Mouse (Mus musculus) cerebellum, postnatal 10 days (tissue): ENCODE results near the gene Rad18.

Source experiments
- DNase-seq, 2 experiments: peaks; one replicate each; pipeline ENCODE4 v3.0.0; 2021; ENCODE audit warnings: mixed read lengths in 2 of 2

Gene Rad18

DNA sequence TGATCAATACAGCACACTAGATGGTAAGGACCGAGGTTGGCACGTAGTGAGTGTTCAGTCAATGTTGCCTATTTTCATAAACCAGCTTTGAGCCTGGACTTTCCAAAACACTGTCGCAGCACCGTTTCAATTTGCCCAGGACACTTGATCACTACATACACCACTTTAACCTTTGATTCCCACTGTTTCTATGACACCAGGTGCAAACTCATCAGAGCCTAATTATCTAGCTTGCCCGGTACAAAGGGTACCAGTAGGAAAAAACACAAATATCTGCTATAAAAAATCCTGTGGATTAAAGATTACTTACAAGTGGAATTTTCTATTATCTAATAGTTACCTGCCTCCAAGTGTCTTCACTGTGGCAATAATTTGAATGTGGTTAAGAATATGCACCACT, 64.4 kb downstream of the Rad18 start:
- DNase-seq: no peak

DNA sequence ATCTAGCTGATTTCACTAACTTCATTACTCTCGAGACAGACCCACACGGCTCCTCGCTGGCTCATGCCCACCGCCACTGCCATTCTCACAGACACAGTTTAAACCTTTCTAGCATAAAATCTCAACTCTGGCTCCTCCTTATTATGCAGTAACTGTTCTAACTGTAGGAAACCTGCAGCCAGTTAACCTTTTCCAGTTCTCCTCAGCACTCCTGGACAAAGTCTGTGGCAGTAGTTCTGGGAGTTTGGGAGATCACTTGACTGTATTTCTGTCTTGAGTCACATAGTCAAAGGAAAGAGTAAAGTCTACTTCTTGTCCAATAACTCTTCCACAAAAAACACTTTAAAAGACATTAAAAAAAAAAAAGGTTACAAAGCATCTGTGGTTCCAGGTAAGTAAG, 66.2 kb downstream of the Rad18 start:
- DNase-seq: no peak

GRCm38 (mm10) chr6:112628301-112628700, 68.2 kb downstream of the Rad18 start:
- no peak for DNase-seq

DNA sequence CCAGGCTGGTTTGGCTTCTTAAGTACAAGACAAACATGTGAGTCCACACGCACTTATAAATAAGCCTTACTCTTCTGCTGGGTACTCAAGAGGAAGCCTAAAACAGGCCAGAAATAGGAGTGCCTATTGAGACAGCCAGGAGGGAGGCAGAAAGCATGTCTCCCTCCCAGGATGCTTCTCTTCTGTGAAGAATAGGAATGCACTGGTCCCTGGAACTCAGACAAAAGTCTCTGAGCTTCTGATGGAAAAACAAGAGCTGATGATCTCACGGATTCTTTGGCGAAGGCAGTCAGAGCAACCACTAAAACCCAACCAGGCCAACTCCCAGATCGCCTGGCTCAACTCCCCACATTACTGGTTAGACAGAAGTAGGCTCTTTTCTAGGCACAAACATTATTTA, 74.2 kb downstream of the Rad18 start:
- DNase-seq: peak in 1 of 2 experiments; percentile 4

GRCm38 (mm10) chr6:112620027-112620426, 76.5 kb downstream of the Rad18 start:
- no peak for DNase-seq

- DNase-seq: no peak
These were observed 78.7 kb downstream of the Rad18 start for GRCm38 (mm10) chr6:112617728-112618318.

DNA sequence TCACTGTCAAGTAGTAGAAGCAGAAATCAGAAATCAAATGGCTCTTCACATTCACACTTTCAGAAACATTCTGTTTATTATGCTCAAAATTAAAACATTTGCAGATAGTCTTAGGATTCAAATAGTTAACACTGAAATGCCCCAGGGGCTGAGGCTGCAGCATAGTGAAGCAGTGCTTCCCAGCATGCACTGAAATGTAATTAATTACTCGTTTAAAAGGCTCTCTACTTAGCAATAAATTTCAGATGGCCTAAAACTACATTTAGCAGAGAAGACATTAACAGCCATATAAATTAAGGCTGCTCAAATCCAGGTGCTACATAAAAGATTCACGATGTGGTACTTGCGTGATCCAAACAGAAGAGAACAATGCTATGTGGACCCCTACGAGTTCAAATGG, 87.5 kb downstream of the Rad18 start:
- DNase-seq: no peak

GRCm38 (mm10) chr6:112603866-112604265, 92.6 kb downstream of the Rad18 start:
- DNase-seq: no peak

DNA sequence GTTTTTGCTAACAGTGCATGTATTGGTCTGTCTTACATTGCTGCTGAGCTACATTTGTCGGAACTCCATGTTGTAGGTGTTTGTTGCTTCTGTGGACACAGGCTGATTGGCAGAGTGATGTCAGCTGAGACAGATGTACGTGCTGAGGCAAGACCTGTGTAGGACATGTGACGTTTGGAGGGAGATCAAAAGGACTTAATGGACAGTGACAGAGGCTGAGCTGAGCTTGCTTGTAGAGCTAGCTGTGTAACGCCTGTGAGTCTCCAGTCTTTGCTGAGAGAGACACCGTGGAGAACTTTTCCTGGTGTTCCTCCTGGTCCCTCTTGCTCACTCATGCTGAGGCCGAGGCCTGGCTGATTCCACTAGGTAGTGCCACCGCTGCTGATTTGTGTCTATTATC, 101.5 kb downstream of the Rad18 start:
- no peak for DNase-seq

- DNase-seq: no peak
These were observed 108.6 kb downstream of the Rad18 start for GRCm38 (mm10) chr6:112587912-112588311.

DNA sequence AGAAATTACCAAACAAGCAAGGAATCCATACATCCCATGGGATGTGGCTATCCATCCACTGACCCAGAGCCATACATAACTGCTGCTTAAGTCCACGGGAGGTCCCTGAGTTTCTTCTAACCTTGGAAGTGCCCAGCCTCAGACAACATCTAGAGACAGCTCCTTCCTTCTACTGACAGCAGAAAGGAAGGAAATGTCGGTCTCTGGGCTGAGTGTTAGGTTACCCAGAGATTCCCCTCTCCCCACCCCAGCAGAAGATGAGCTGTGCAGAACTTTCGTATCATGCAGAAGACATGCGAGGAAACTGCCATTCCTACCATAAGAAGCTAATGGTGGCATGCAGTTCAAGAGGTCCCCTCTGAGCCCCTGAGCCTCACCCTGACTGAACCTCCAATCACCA, 109.5 kb downstream of the Rad18 start:
- DNase-seq: no peak

DNA sequence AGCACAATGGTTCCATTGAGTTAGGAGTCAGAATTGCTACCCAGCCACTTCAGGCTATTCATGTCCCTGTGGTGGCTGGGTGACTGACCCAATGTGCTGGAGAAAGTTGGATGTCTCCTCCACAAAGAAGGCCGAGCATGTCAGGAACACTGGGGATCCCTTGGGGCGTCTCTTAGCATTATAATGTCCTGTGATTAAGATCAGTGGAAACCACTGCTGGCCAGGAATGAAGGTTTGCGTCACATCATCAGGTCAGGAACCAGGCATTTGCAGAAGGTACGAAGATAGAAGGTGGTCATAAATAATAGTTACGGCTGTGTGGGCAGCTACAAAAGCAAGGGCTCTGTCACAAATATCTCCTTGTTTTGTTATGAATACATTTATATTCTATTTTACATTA, 111.5 kb downstream of the Rad18 start:
- no peak for DNase-seq

GRCm38 (mm10) chr6:112582022-112582421, 114.5 kb downstream of the Rad18 start:
- peak; percentile 13 to 16 for DNase-seq

DNA sequence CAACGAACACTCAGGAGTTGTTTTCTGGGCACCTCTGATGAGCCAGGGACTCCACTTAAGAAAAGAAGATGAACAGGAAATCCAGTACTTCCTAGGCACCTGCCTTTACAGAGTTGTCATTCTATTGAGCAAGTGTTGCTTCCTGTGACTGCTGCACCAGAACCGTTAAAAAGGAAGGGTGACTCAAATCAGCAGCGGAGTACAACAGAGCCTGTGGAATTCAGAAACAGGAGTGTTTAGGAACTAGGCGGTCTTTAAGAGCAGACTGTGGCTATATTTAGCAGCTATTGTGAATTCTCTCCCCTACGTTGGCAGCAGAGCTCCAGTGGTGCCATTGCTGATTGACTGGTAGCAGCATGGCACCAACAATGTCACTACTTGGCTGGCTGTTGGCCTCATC, 119.3 kb downstream of the Rad18 start:
- DNase-seq: no peak

DNA sequence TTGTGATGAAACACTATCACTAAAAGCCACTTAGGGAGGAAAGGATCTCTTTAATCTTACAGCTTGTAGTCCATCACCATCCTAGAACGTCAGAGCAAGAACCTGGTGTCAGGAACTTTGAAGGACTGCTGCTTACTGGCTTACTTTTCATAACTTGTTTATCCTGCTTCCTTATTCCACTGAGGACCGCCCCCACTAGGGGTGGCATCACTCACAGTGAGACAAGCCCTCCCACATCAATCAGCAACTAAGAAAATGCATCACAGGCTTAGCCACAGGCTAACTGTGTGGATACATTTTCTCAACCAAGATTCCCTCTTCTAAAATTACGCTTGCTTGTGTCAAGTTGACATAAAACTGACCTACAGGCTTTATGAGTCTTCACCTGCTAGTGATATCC, 121.9 kb downstream of the Rad18 start:
- no peak for DNase-seq

DNA sequence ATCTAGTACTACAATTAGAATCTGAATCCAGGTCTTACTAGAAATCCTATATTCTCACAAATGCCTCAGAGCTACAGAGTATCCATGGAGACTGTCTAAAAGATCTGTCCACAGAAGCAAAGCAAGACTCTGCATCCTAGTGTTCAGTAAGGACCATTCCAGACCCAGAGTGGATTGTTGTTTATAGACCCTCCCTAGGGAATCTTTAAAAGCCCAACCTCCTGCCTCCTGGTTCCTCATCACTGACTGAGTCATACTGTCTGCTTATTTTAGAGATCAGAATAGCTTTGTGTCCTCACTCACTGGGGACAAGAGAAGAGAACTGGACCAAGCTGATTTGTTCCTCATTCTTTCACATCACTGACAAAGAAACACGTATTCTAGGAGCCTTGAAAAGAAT, 126.1 kb downstream of the Rad18 start:
- no peak for DNase-seq
